In genomic region chr1:84934151-84934502, GRCm38 (mm10) we compare ENCODE assay signal across 8 mouse cellular contexts. TPM values are rescaled to one million over a fixed set of nuclear protein-coding genes. Genes with fewer than 3 reads are reported as not detected.
DNase-seq lines count a peak whose midpoint lies in the region; ATAC-seq and TF ChIP-seq lines count a peak whose summit lies in the region.

No protein-coding gene starts in this region.

- no peaks in the 10 kb centered on the region for H3K36me3 ChIP-seq in kidney, embryonic 15.5 days
- no peaks in the 10 kb centered on the region for H3K36me3 ChIP-seq in forebrain, embryonic 15.5 days
- H3K36me3 ChIP-seq in liver, postnatal 0 days (replicated peaks; ENCODE audit: insufficient read depth, low read length) = no peaks in the 10 kb centered on the region

- no peak for TF ChIP-seq EP300 in liver, postnatal 0 days (IDR thresholded peaks at IDR 0.05; ENCODE audit: low read depth)

- H3K4me1 ChIP-seq in kidney, embryonic 15.5 days = peaks cover 15% of the 10 kb centered on the region
- H3K4me1 ChIP-seq in forebrain, embryonic 15.5 days = peaks cover 15% of the 10 kb centered on the region
- peaks cover 7% of the 10 kb centered on the region for H3K4me1 ChIP-seq in liver, postnatal 0 days (ENCODE audit: insufficient read depth)

- peaks cover 25% of the 10 kb centered on the region for H3K27me3 ChIP-seq in kidney, embryonic 15.5 days
- no peaks in the 10 kb centered on the region for H3K27me3 ChIP-seq in forebrain, embryonic 15.5 days
- peaks cover 20% of the 10 kb centered on the region for H3K27me3 ChIP-seq in liver, postnatal 0 days (ENCODE audit: insufficient read depth, low read length)

- H3K27ac ChIP-seq in kidney, embryonic 15.5 days = no peak overlapping the region
- peak overlapping the region; percentile 89 for H3K27ac ChIP-seq in forebrain, embryonic 15.5 days (replicated peaks)
- no peak overlapping the region for H3K27ac ChIP-seq in liver, postnatal 0 days (ENCODE audit: low read depth)

- ATAC-seq in kidney, embryonic 15.5 days (replicated peaks; ENCODE audit: low FRiP score) = peak; percentile 57
- ATAC-seq in forebrain, embryonic 15.5 days (replicated peaks) = peak; percentile 20
- ATAC-seq in liver, postnatal 0 days = no peak

- peak overlapping the region; percentile 97 for H3K4me2 ChIP-seq in kidney, embryonic 15.5 days
- peak overlapping the region; percentile 66 for H3K4me2 ChIP-seq in forebrain, embryonic 15.5 days (replicated peaks)
- peak overlapping the region; percentile 75 for H3K4me2 ChIP-seq in liver, postnatal 0 days (ENCODE audit: low read depth, low read length)

- peak overlapping the region; percentile 56 for H3K4me3 ChIP-seq in kidney, embryonic 15.5 days (replicated peaks)
- peak overlapping the region; percentile 62 for H3K4me3 ChIP-seq in forebrain, embryonic 15.5 days
- H3K4me3 ChIP-seq in liver, postnatal 0 days (ENCODE audit: low read depth, low read length) = peak overlapping the region; percentile 47

- H3K9me3 ChIP-seq in kidney, embryonic 15.5 days (replicated peaks) = no peaks in the 10 kb centered on the region
- no peaks in the 10 kb centered on the region for H3K9me3 ChIP-seq in forebrain, embryonic 15.5 days
- H3K9me3 ChIP-seq in liver, postnatal 0 days (ENCODE audit: low read length) = no peaks in the 10 kb centered on the region

- 2% methylated on average over 12 of the region's 12 CpGs for WGBS in kidney, embryonic 15.5 days
- 0% methylated on average over 12 of the region's 12 CpGs for WGBS in forebrain, embryonic 15.5 days
- WGBS in liver, postnatal 0 days (ENCODE audit: insufficient replicate concordance) = under 1% methylated on average over 12 of the region's 12 CpGs

- TF ChIP-seq CTCF in liver, postnatal 0 days (IDR thresholded peaks at IDR 0.05; ENCODE audit: low read depth) = no peak

- no peak for DNase-seq in kidney, adult 11 months
- DNase-seq in brain, adult 2 months (ENCODE audit: low read depth, low spot score) = peak; percentile 40
- no peak for DNase-seq in liver, postnatal 0 days
- no peak for DNase-seq in urinary bladder, postnatal 36 days (ENCODE audit: low spot score in 2 of 2)
- DNase-seq in spleen, adult 18-20 months = no peak
- DNase-seq in thymus, postnatal 10 days (ENCODE audit: low spot score in 2 of 2) = no peak

- H3K9ac ChIP-seq in kidney, embryonic 15.5 days = peak overlapping the region; percentile 44
- peak overlapping the region; percentile 76 for H3K9ac ChIP-seq in forebrain, embryonic 15.5 days (replicated peaks)
- H3K9ac ChIP-seq in liver, postnatal 0 days (replicated peaks) = peak overlapping the region; percentile 16; the same call in 1 of the 2 replicates

RNA-seq across cellular contexts. Expression of gene Slc16a14, which starts 0.8 kb away (rescaled TPM):
- polyA plus RNA-seq in kidney, embryonic 15.5 days (2015; fragmentation: Nextera tagmentation; extraction: Ambion mirVana) = 0.37 and 0.47 TPM in 2 replicates
- 9.0 and 9.2 TPM in 2 replicates for polyA plus RNA-seq in forebrain, embryonic 15.5 days (2015; fragmentation: Nextera tagmentation; extraction: Ambion mirVana)
- polyA plus RNA-seq in liver, postnatal 0 days (2015; fragmentation: Nextera tagmentation; extraction: Ambion mirVana) = 0.05 TPM in 1 of 2 replicates, not detected in the other

Comparison
In these comparisons a context has a peak if more than half of its experiments do, and no peak if none do; other contexts are left out.
1. H3K9ac ChIP-seq: peak in every context shown above with its lines; median percentile 76 in forebrain, embryonic 15.5 days; 44 in kidney, embryonic 15.5 days; 16 in liver, postnatal 0 days.